Mouse (Mus musculus) liver, adult 2 months (tissue): Measurements from ENCODE around the gene Napsa.

Source experiments
- CTCF ChIP-seq: fragments of 200-500 bp; IDR thresholded peaks from 2 replicates; pipeline ENCODE4 v1.5.1; 2011; ENCODE audit warnings: low read depth, low read length, control low read depth
- POLR2A ChIP-seq: fragments of 200-500 bp; IDR thresholded peaks from 2 replicates; pipeline ENCODE4 v1.6.1; 2011; ENCODE audit warnings: low read length, control low read depth; ENCODE audit not compliant: insufficient read depth; ENCODE audit errors: extremely low read depth

- TF ChIP-seq POLR2A (no peak), CTCF (no peak)
Observed at GRCm38 (mm10) chr7:44570989-44571388, 1.2 kb upstream of the Napsa start.
